Mouse (Mus musculus): ENCODE data around the gene Acta2. TPM values are rescaled to one million over a fixed set of nuclear protein-coding genes. Genes with fewer than 3 reads are reported as not detected.
"Not testable (repeated sequence)": the region's sequence is repeated elsewhere in the genome, so short reads cannot be mapped to it uniquely, and the experiment has no call there.

The Acta2 gene
- polyA plus RNA-seq, 1 experiment from 2014 or later: 18.6 TPM

DNA sequence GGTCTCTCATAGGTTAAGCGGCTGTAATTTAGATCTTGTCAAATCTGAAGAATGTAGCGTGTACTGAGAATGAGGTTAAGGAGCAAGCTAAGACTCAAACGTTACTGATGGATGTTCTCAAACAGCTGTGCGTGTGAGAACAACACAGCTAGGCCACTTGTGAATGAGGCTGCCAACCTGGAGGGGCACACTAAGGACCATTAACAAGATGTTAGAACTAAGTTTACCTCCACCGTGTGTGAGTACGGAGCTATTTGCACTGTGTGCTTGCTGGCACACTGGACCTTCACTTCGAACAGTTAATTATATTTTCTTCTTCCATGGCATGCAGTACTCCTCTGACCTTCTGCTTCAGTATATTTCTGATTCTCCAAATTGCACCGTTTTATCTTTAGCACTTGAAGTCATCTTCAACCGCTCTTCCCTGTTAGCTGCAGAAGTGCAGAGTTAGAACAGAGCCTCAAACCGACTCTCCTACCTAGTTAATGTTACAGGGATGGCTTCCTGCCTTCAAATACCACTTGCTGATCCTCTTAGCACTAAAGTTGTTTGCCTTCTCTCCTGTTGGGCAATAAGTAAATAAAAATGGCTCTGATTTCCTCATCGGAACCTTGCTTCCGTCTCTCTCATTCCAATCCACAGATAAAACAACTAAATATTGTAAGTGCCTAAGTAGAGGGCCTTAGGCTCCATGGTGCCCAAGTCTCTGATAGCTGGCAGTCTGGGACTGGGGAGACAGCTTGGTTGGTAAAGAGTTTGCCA, 42.7 kb downstream of the Acta2 start:
- 85% methylated on average over 12 of the region's 12 CpGs for WGBS
- no peaks in the 10 kb centered on the region for H3K9me3 ChIP-seq
- no peak overlapping the region for H3K4me3 ChIP-seq
- no peaks in the 10 kb centered on the region for H3K36me3 ChIP-seq (replicated peaks)
- H3K4me1 ChIP-seq: peaks cover 4% of the 10 kb centered on the region; the same call in 1 of the 2 replicates
- DNase-seq (ENCODE audit: low spot score): no peak
- H3K27ac ChIP-seq (replicated peaks): no peak overlapping the region
- H3K27me3 ChIP-seq (replicated peaks; ENCODE audit: low read depth, poor library complexity, severe bottlenecking): no peaks in the 10 kb centered on the region

DNA sequence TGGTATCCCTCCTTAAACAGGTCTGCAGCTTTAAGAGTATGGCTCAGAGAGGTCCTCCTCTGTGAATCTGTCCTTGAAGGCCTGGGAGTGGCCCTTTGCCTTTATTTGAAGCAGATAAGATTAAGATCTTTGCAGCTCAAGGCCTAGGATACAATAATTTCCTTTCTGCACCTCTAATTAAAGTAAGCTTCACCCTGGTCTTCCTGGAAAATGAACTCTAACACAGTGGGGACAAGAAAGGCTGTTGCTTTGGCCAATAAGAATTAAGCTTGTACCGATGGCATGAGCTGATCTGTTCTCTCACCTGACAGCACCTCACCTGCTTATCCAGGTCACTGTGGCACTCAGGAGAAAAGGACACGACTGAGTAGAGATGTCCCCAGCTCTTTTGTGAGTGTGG, 44.5 kb downstream of the Acta2 start:
- Histone ChIP-seq H3K36me3 (replicated peaks) (no peaks in the 10 kb centered on the region), H3K27ac (replicated peaks) (no peak overlapping the region), H3K4me3 (no peak overlapping the region), H3K4me1 (peaks cover 4% of the 10 kb centered on the region; the same call in 1 of the 2 replicates), H3K9me3 (no peaks in the 10 kb centered on the region), H3K27me3 (replicated peaks; ENCODE audit: low read depth, poor library complexity, severe bottlenecking) (no peaks in the 10 kb centered on the region)
- 60% methylated on average over 2 of the region's 2 CpGs for WGBS
- DNase-seq (ENCODE audit: low spot score): no peak

DNA sequence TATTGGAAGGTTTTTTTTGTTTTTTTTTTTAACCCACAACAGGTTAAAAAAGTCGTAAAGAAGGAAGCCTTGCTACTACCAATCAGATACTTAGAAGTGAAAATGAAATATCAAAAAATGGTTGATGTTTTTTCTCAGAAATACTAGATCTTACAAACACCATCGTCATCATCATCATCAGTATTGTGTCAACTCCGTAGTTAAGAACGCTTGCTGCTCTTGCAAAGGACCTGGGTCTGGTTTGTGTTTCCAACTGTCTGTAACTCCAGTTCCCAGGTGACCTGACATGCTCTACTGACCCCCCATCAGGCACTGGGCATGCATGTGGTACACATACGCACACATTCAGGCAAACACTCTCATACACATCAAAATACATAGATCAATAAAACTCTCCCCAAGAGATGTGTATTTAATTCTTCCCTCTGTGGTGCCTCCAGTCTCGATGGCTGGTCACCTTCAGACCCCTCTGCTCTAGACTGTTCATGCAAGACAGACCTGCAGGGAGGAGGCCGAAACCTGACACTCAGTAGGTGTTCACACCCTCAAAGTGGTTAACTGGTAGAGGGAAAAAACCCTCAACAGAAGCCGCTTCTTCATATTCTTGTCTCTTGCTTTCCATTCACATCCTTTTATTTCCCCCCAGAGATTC, 45.3 kb downstream of the Acta2 start:
- H3K9me3 ChIP-seq: no peaks in the 10 kb centered on the region
- DNase-seq (ENCODE audit: low spot score): no peak
- no peaks in the 10 kb centered on the region for H3K36me3 ChIP-seq (replicated peaks)
- H3K27ac ChIP-seq (replicated peaks): no peak overlapping the region
- peaks cover 4% of the 10 kb centered on the region; the same call in 1 of the 2 replicates for H3K4me1 ChIP-seq
- no peaks in the 10 kb centered on the region for H3K27me3 ChIP-seq (replicated peaks; ENCODE audit: low read depth, poor library complexity, severe bottlenecking)
- 75% methylated on average over 8 of the region's 8 CpGs for WGBS
- H3K4me3 ChIP-seq: no peak overlapping the region

DNA sequence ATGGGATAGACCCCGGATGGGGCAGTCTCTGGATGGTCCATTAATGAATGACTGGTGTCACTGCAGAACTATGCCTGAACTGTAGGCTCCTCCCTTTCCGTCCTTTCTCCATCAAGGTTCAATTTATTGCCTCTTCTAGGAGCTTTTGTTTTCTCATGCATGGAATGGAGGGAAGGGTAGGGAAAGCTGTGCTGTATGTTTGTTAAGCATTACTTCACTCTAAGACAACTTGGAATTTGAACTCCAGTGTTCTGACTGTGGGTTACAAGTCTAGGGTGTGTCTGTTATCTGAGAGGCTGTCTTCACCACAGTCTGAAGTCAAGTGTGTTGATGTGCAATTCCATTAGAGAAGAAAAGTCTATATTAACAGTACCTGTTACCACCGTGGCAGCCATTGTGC, 46.4 kb downstream of the Acta2 start:
- Histone ChIP-seq H3K36me3 (replicated peaks) (no peaks in the 10 kb centered on the region), H3K9me3 (no peaks in the 10 kb centered on the region), H3K4me1 (peaks cover 4% of the 10 kb centered on the region; the same call in 1 of the 2 replicates), H3K27ac (replicated peaks) (no peak overlapping the region), H3K27me3 (replicated peaks; ENCODE audit: low read depth, poor library complexity, severe bottlenecking) (no peaks in the 10 kb centered on the region), H3K4me3 (no peak overlapping the region)
- WGBS: 86% methylated on average over 3 of the region's 3 CpGs
- DNase-seq (ENCODE audit: low spot score): no peak

DNA sequence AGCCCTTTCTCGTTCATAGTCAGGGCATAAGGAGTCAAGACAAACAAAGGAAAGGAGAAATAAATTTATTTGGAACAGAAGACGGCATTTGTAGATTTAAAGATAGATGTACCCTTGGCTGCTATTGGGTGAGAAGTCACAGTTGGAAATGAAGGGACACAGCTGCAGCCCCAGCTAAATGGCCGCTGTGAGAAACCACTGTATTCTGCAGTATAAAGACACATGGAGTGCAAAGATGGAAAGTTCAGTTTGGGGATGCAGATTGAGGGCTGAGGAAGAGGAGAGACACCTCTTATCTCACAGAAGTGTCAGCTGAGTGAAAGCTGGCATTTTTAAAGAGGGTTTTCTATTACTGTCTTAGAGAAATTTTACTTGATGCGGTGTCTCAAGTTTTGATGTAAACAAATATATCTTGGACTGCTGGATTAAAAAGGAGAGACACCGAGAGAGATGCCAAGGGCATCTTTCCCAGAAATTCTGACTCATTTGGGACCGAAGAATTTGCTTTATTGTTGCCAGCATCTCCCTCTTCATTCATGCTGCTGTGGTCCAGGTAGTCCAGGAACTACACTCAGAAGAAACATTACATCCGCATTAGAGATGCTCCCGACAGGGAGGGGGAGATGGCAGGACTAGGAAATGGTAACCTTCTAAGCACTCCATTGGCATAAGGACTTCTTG, 48.5 kb downstream of the Acta2 start:
- WGBS: 94% methylated on average over 8 of the region's 8 CpGs
- Histone ChIP-seq H3K9me3 (no peaks in the 10 kb centered on the region), H3K4me3 (no peak overlapping the region), H3K36me3 (replicated peaks) (no peaks in the 10 kb centered on the region), H3K27ac (replicated peaks) (no peak overlapping the region), H3K27me3 (replicated peaks; ENCODE audit: low read depth, poor library complexity, severe bottlenecking) (no peaks in the 10 kb centered on the region), H3K4me1 (peaks cover 4% of the 10 kb centered on the region; the same call in 1 of the 2 replicates)
- no peak for DNase-seq (ENCODE audit: low spot score)

- H3K4me1 ChIP-seq; DNase-seq (ENCODE audit: low spot score); H3K36me3 ChIP-seq (replicated peaks); H3K9me3 ChIP-seq; H3K27me3 ChIP-seq (replicated peaks; ENCODE audit: low read depth, poor library complexity, severe bottlenecking); H3K27ac ChIP-seq (replicated peaks); H3K4me3 ChIP-seq: not testable (repeated sequence)
- WGBS: 83% methylated on average over 4 of the region's 4 CpGs
Observed at GRCm38 (mm10) chr19:34206128-34206527, 49.3 kb downstream of the Acta2 start.

DNA sequence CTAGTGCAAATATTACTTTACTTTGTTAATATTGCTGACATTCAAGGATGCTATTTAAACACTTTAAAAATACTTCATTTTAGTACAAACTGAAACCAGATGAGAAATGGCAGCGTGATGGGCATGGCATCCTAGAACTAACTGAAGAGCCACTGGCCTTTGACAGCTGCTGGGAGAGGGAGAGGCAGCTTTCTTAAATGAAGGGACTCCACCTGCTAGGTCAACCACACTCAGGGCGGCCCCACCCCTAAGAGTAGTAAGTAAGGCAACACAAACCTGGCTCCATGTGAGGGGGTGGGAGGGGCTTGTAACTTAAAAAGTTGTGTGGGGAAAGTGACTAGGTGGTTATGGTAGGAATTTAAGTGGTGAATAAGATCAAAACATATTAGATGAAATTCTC, 52.7 kb downstream of the Acta2 start:
- H3K4me3 ChIP-seq: no peak overlapping the region
- no peaks in the 10 kb centered on the region for H3K27me3 ChIP-seq (replicated peaks; ENCODE audit: low read depth, poor library complexity, severe bottlenecking)
- no peak overlapping the region for H3K27ac ChIP-seq (replicated peaks)
- 76% methylated on average over 2 of the region's 2 CpGs for WGBS
- no peaks in the 10 kb centered on the region for H3K36me3 ChIP-seq (replicated peaks)
- H3K4me1 ChIP-seq: peaks cover 8% of the 10 kb centered on the region; the same call in 1 of the 2 replicates
- DNase-seq (ENCODE audit: low spot score): no peak
- no peaks in the 10 kb centered on the region for H3K9me3 ChIP-seq

DNA sequence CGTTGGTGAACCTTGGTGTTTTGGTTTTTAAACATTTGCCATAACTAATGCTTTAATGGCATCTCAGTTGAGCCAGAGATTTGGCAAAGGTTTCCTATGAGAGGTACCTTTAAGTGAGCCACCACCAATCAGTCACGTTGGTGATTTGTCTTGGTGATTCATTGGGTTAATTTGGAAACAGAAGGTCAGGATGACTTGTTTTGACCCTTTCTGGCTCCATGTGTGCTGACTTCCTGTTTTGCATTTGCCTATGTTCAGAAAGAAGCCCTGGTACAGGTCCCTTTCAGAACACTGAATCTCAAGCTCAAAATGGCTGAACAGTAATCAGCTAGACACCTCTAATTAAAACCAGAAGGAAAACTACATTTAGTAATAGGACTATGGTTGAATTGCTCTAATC, 55.9 kb downstream of the Acta2 start:
- Histone ChIP-seq H3K27me3 (replicated peaks; ENCODE audit: low read depth, poor library complexity, severe bottlenecking) (no peaks in the 10 kb centered on the region), H3K27ac (replicated peaks) (no peak overlapping the region), H3K4me1 (peaks cover 21% of the 10 kb centered on the region), H3K9me3 (no peaks in the 10 kb centered on the region), H3K4me3 (no peak overlapping the region), H3K36me3 (replicated peaks) (no peaks in the 10 kb centered on the region)
- DNase-seq (ENCODE audit: low spot score): no peak
- WGBS: 54% methylated on average over 2 of the region's 2 CpGs

DNA sequence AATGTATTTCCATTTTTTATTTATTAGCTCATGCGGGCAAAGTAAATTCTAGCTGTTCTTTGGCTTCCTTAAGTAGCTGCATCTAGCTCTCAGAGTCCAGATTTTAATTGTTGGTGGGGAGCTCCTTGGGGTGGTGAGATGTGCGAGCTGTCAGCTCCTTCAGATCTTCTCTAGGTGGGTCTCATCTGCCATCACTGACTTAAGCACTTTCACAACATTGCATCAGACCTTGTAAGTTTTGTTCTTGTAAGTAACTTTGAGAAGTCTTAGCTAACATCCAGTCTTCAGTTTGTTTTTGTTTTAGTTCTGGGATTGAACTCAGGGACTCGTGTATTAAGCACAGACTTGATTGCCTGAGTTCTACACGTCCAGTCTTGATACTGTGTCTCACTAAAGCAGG, 56.5 kb downstream of the Acta2 start:
- H3K9me3 ChIP-seq: no peaks in the 10 kb centered on the region
- WGBS: 78% methylated on average over 4 of the region's 4 CpGs
- no peaks in the 10 kb centered on the region for H3K27me3 ChIP-seq (replicated peaks; ENCODE audit: low read depth, poor library complexity, severe bottlenecking)
- peaks cover 27% of the 10 kb centered on the region for H3K4me1 ChIP-seq
- no peak for DNase-seq (ENCODE audit: low spot score)
- H3K4me3 ChIP-seq: no peak overlapping the region
- no peak overlapping the region for H3K27ac ChIP-seq (replicated peaks)
- no peaks in the 10 kb centered on the region for H3K36me3 ChIP-seq (replicated peaks)

GRCm38 (mm10) chr19:34198066-34198465, 57.3 kb downstream of the Acta2 start:
- H3K27me3 ChIP-seq (replicated peaks; ENCODE audit: low read depth, poor library complexity, severe bottlenecking): no peaks in the 10 kb centered on the region
- no peaks in the 10 kb centered on the region for H3K36me3 ChIP-seq (replicated peaks)
- H3K9me3 ChIP-seq: no peaks in the 10 kb centered on the region
- 84% methylated on average over 1 of the region's 1 CpGs for WGBS
- DNase-seq (ENCODE audit: low spot score): no peak
- H3K4me3 ChIP-seq: no peak overlapping the region
- no peak overlapping the region for H3K27ac ChIP-seq (replicated peaks)
- peaks cover 33% of the 10 kb centered on the region for H3K4me1 ChIP-seq

GRCm38 (mm10) chr19:34195031-34195430, 60.4 kb downstream of the Acta2 start:
- H3K9me3 ChIP-seq: no peaks in the 10 kb centered on the region
- WGBS: 38% methylated on average over 2 of the region's 2 CpGs
- peak; percentile 13 for DNase-seq (ENCODE audit: low spot score)
- no peak overlapping the region for H3K27ac ChIP-seq (replicated peaks)
- peaks cover 20% of the 10 kb centered on the region for H3K27me3 ChIP-seq (replicated peaks; ENCODE audit: low read depth, poor library complexity, severe bottlenecking)
- peaks cover 49% of the 10 kb centered on the region for H3K4me1 ChIP-seq
- H3K4me3 ChIP-seq: no peak overlapping the region
- no peaks in the 10 kb centered on the region for H3K36me3 ChIP-seq (replicated peaks)

DNA sequence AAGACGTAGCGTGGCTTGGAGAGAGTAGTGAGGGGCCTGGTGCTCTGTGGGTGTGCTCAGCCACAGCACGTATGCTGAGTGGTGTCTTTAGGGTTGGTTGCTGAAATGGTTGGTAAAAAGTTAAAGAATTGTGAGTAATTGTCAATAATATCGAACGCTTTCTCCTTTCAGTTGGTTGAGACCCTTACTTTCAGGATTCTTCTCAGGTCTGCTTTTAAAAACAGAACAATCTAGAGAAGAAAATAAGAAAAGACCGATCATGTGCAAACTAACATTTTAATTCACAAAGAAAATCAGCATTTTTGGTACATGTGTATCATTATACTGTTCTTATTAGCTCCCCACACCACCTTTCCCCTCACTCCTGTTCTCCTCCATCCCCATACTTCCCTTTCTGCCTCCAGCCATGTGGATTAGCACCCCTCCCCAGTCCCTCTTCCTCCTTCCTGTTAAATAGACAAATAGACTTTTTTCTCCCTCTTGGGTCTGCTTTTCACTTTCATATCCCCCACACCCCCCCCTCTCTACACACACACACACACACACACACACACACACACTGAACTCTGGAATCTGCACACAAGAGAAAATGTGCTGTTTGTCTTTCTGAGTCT, 61.2 kb downstream of the Acta2 start:
- peak; percentile 13 for DNase-seq (ENCODE audit: low spot score)
- Histone ChIP-seq H3K36me3 (replicated peaks) (no peaks in the 10 kb centered on the region), H3K9me3 (no peaks in the 10 kb centered on the region), H3K4me3 (peak overlapping the region; percentile 83; the same call in 1 of the 2 replicates), H3K27ac (replicated peaks) (peak overlapping the region; percentile 57), H3K27me3 (replicated peaks; ENCODE audit: low read depth, poor library complexity, severe bottlenecking) (peaks cover 27% of the 10 kb centered on the region), H3K4me1 (peaks cover 44% of the 10 kb centered on the region)
- WGBS: 76% methylated on average over 6 of the region's 6 CpGs
